Mouse (Mus musculus) CH12.LX (cell line): ENCODE measurements around the gene U2af1.

Experiments
- CHD2 ChIP-seq: IDR thresholded peaks from 2 replicates; pipeline ENCODE4 v1.6.1; 2011; ENCODE audit warnings: low read length, improper control_type of control experiment
- CTCF ChIP-seq, 2 experiments: IDR thresholded peaks in 1 of 2; conservative IDR thresholded peaks in 1 of 2; 2 replicates each; pipeline ENCODE4 v1.5.1; 2011 to 2012; ENCODE audit warnings: low read depth in 2 of 2, low read length in 2 of 2, improper control_type of control experiment in 1 of 2, inconsistent platforms in 1 of 2, mild to moderate bottlenecking in 1 of 2, moderate library complexity in 1 of 2
- ELF1 ChIP-seq: IDR thresholded peaks from 2 replicates; pipeline ENCODE4 v1.6.1; 2014; ENCODE audit warnings: low read depth, mild to moderate bottlenecking, inconsistent platforms, low read length, improper control_type of control experiment
- MEF2A ChIP-seq: IDR thresholded peaks from 2 replicates; pipeline ENCODE4 v1.6.1; 2014; ENCODE audit warnings: low read depth, mild to moderate bottlenecking, inconsistent platforms, low read length, improper control_type of control experiment, borderline replicate concordance
- PAX5 ChIP-seq: IDR thresholded peaks from 2 replicates; pipeline ENCODE4 v1.6.1; 2012; ENCODE audit warnings: low read length, inconsistent platforms, mixed read lengths
- POLR2A ChIP-seq: IDR thresholded peaks from 2 replicates; pipeline ENCODE4 v1.6.1; 2011; ENCODE audit warnings: low read depth, mild to moderate bottlenecking, improper control_type of control experiment, low read length
- RCOR1 ChIP-seq: conservative IDR thresholded peaks from 2 replicates; pipeline ENCODE4 v1.6.1; 2012; ENCODE audit warnings: low read depth, mild to moderate bottlenecking, inconsistent platforms, low read length, improper control_type of control experiment
- UBTF ChIP-seq: IDR thresholded peaks from 2 replicates; pipeline ENCODE4 v1.6.1; 2012; ENCODE audit warnings: low read depth, mild to moderate bottlenecking, inconsistent platforms, low read length, improper control_type of control experiment, moderate library complexity

DNA sequence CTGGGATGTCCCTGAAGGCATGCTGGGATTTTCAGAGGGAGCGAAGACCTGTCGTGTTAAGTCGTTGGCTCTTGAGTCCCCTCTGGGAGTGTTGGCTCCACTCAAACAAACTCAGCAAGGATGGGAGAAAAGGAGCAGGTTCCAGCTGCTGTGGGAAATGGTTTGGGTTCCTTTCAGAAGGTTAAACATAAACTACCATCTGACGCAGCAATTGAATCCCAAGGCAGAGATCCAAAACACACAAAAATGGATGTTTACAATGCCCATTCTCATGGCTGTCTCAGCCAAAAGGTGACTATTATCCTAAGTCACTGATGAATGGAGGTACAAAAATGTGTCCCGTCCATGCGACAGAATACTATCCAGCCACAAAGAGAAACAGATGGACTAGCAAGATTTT, 25.7 kb downstream of the U2af1 start:
- TF ChIP-seq CTCF (conservative IDR thresholded peaks at IDR 0.05 in 1 of 2, IDR thresholded peaks at IDR 0.05 in 1 of 2; ENCODE audit: low read depth in 2 of 2, low read length in 2 of 2) (no peak), POLR2A (no peak), PAX5 (no peak), ELF1 (no peak), MEF2A (no peak), UBTF (no peak), CHD2 (no peak), RCOR1 (no peak)
